Mouse (Mus musculus): ENCODE data around the gene Runx3.
"Not testable (repeated sequence)": the region's sequence is repeated elsewhere in the genome, so short reads cannot be mapped to it uniquely, and the experiment has no call there.

The Runx3 gene

GRCm38 (mm10) chr4:135169096-135169495 lies 48.6 kb downstream of the Runx3 start:
- no peak for DNase-seq (ENCODE audit: low spot score)

GRCm38 (mm10) chr4:135169501-135169900 lies 49.0 kb downstream of the Runx3 start:
- no peak for DNase-seq (ENCODE audit: low spot score)

- DNase-seq (ENCODE audit: low spot score) = no peak
Observed at GRCm38 (mm10) chr4:135171304-135171875, 50.9 kb downstream of the Runx3 start.

DNA sequence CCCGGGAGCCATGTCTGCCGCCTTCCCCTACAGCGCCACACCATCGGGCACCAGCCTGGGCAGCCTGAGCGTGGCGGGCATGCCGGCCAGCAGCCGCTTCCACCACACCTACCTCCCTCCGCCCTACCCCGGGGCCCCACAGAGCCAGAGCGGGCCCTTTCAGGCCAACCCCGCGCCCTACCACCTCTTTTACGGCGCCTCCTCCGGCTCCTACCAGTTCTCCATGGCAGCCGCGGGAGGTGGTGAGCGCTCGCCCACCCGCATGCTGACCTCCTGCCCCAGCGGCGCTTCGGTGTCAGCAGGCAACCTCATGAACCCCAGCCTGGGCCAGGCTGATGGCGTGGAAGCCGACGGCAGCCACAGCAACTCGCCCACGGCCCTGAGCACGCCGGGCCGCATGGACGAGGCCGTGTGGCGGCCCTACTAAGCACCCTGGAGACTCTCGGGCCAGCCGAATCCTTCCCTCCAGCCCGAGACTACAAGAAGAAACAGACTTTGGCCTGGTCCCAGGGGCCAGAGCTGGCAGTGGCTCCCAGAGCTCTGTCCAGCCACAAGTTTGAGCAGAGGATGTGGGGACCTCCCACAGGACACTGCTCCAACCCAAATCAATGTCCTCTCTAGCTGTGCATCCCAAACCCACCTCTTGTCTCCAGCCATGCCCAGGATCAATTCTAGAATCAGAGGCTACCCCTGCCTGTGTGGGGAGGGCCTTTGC lies 55.1 kb downstream of the Runx3 start:
- peak; percentile 49 for DNase-seq (ENCODE audit: low spot score)

GRCm38 (mm10) chr4:135177568-135177967 lies 57.1 kb downstream of the Runx3 start:
- no peak for DNase-seq (ENCODE audit: low spot score)

- DNase-seq (ENCODE audit: low spot score) = peak; percentile 63
Observed at GRCm38 (mm10) chr4:135179077-135179481, 58.6 kb downstream of the Runx3 start.

DNA sequence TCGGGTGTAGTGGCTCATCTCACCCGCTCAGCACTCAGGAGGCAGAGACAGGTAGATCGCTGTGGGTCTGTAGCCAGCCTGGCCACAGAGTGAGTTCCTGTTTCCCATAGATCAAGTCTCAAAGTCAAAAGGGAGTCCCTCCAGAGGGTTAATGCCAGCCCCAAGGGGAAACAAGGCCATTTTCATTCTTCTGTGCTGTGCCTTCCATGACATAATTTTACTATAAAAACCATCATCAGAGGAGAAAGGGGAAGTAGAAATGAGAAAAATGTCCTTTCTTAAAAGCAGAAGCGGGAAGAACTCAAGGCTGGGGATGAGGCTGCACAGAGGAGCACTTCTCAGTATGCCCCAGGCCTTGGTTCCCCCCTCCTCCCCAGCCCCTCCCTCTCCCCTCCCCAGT lies 61.4 kb downstream of the Runx3 start:
- DNase-seq (ENCODE audit: low spot score) = no peak

GRCm38 (mm10) chr4:135184277-135184676 lies 63.8 kb downstream of the Runx3 start:
- not testable (repeated sequence) for DNase-seq (ENCODE audit: low spot score)

DNA sequence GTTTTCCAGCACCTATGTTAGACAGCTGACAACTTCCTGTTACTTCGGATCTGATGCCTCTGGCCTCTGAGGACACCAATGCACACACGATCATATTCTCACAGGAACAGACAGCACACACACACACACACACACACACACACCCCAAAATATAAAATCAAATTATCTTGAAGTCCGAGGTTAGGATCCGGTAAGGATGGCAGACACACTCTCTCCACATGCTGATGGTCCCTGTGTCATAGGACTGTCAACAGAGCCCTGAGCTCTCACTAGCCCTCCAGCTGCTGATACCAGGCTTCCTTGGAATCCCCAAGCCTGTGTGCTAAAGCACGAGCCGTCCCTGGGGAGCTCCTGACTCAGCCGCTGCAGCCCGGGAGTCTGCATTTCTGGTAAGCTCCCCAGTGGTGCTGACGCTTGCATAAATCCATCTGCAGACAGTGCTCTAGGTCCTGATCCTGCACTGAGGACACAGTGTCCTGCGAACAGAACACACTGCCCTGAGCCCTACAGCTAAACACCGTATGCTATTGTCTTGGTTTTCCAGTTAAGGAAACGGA lies 69.1 kb downstream of the Runx3 start:
- DNase-seq (ENCODE audit: low spot score) = no peak

- no peak for DNase-seq (ENCODE audit: low spot score)
Observed at GRCm38 (mm10) chr4:135190364-135190763, 69.9 kb downstream of the Runx3 start.

DNA sequence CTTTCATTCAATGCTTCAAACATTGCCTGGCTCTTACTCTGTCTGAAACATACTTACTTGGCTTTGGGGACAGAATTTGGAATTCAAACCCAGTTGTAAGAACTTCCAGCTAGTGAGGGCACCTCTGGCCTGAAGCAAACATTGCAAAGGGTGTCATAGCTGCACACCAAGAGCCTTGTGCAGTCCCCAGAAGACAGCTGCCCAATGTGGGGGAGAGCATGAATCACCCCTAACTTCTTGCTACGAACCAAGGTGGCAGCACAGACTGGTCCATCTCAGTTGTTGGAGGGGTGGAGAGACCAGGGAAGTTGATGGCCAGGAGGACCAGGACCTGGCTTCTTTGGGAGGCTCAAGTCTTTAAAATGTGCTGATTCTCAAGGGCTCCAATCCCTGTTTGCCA lies 70.7 kb downstream of the Runx3 start:
- no peak for DNase-seq (ENCODE audit: low spot score)

- no peak for DNase-seq (ENCODE audit: low spot score)
Observed at GRCm38 (mm10) chr4:135191604-135192003, 71.2 kb downstream of the Runx3 start.

DNA sequence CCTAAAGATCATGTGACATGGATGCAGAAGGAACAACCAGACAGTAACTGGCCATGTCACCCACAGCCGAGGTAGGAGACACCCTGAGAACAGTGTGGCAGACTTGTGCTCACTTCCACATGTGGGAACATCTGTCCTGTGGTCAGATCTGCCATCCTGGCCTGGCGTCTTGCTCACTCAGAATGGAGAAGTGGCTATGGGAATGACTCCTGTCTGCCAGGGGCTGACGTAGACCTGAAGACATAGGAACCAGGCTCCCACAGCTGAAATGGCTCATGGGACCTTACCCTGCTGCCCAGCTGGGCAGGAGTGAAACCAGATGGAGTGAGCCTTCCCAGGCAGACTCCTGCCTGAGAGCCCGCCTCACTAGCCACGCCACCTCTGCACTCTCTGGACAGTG lies 72.4 kb downstream of the Runx3 start:
- DNase-seq (ENCODE audit: low spot score) = no peak

DNA sequence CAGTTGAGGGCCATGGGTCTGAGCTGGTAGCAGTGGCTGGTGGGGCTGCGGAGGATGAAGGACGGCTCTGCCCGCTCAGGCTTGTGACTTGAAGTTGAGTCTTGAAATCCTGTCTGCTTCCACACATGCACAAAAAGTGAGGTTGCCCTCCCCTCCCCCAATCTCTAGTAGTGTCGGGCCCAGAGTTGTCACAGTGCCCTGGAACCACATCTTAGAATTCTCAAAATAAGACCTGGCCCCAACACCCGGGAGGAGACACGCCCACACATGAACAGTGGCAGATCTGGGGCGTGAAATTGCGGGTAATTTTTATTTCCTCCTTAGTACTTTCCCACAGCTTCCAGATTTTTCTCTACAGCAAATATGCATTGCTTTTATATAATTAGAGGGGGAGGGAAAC lies 77.4 kb downstream of the Runx3 start:
- no peak for DNase-seq (ENCODE audit: low spot score)

DNA sequence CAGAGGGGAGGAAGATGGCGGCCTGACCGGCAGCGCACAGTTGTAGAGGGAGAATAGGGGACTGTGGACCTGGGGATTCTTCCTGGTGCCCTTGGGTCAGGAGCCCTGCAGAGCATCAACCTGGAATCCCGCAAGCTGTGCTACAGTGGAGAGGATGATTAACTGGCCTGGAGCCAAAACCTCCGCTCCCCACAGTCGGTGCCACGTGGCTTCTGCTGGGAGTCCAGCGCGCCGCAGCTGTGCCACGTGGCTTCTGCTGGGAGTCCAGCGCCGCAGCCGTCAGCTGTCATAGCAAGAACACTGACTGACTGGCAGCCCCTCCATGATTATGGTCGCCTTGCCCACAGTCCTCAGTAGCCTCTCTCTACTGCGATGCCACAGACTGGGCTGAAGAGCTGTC lies 81.3 kb downstream of the Runx3 start:
- no peak for DNase-seq (ENCODE audit: low spot score)

- DNase-seq (ENCODE audit: low spot score) = no peak
Observed at GRCm38 (mm10) chr4:135203279-135203678, 82.8 kb downstream of the Runx3 start.

DNA sequence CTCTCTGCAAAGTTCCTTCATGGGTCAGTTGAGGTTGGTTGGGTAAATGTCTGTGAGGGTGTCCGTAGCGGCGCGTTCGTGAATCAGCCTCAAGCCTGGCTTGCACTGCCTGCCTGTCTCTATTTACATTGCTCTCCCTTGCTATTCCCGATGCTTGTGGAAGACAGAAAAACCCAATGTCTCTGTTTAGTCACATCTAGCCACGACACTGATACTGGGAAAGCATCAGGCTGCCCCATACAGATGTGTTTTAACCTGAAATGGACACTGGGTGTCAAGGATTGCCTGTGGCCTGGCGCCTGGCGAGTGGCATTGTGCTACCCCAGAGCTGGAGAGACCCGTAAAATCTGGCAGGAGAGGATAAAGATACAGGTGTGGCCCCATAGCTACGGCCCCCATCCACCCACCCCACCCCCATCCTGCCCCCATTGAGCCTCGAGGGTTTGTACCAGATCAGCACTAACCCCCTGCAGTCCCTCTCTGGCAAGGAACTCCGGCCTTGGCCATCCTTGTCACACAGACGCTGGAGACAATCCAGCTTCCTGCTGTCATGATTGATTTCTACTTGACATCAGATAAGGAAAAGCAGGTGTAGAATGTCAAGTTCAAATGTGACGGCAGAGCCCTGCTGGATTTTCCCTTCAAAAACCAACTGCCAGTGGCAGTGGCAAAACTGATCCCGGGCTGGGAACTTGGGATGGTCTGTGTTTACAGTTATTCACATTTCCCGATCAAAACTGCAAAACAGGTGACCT lies 83.5 kb downstream of the Runx3 start:
- DNase-seq (ENCODE audit: low spot score) = peak; percentile 20

GRCm38 (mm10) chr4:135204666-135205065 lies 84.2 kb downstream of the Runx3 start:
- DNase-seq (ENCODE audit: low spot score) = no peak

GRCm38 (mm10) chr4:135205254-135205653 lies 84.8 kb downstream of the Runx3 start:
- no peak for DNase-seq (ENCODE audit: low spot score)

DNA sequence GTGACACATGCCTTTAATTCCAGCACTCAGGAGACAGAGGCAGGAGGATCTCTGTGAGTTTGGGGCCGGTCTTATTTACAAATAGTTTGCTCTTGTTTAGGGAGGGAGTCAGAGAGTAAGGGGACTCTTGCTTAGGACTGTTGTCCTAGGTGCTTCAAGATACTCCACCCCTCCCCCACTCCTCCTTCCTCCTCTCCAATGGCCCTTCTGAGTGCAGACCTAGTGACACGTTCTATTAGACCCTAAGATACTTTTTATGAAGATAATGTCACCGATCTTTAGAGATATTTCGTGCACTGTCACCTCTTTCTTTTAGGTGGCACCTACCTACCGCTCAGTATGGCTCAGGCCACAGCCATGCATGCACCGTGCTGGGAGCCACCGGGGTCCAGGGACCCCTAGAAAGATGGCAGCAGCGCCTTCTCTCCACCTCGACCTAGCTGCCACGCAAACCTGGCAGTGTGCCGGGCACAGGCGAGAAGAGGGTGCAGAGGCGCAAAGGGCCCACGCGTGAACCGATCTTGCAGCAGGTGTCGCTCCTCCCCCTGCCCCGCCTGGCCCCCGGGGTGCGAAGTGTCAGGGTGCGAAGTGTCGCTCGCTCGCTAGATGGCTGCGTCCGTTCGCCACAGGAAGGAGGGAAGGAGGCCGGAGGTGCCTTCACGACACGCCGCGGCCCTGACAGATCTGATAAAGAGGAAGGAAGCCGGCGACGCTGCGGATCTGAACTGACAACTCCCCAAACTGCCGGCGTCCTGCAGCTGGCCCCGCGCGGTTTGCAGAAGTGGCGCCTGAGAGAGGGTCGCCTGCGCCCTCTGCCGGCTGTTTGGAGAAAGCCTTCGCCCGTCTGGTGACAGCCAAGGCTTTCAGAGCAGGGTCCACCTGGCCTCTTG lies 85.5 kb downstream of the Runx3 start:
- DNase-seq (ENCODE audit: low spot score) = peak; percentile 93

GRCm38 (mm10) chr4:135209846-135210245 lies 89.4 kb downstream of the Runx3 start:
- no peak for DNase-seq (ENCODE audit: low spot score)

GRCm38 (mm10) chr4:135219652-135220051 lies 99.2 kb downstream of the Runx3 start:
- peak; percentile 81 for DNase-seq (ENCODE audit: low spot score)
